Mouse (Mus musculus): ENCODE measurements around the gene Olfr282. TPM values are rescaled to one million over a fixed set of nuclear protein-coding genes. Genes with fewer than 3 reads are reported as not detected.

The Olfr282 gene
- polyA plus RNA-seq (2017; shearing (Covaris generic)) = not detected

GRCm38 (mm10) chr15:98430925-98431324 lies at the start of gene Olfr282:
Gene Olfr282 (plus strand): TSS chr15:98431225.

GRCm38 (mm10) chr15:98452288-98452687 lies 21.3 kb downstream of the Olfr282 start, which contains the start of gene Olfr281:
Gene Olfr281 (plus strand): TSS chr15:98452588.

GRCm38 (mm10) chr15:98469596-98469995 lies 38.6 kb downstream of the Olfr282 start, which contains the start of gene OR5BS1P:
Gene OR5BS1P (plus strand): TSS chr15:98469896.

GRCm38 (mm10) chr15:98482701-98483100 lies 51.7 kb downstream of the Olfr282 start, which contains the start of gene Lalba:
Gene Lalba (minus strand): TSS chr15:98482721.

Other genes with a start within 250 kb of the Olfr282 start
- gene Olfr288, start 235.7 kb upstream of the Olfr282 start, polyA plus RNA-seq (2017; shearing (Covaris generic)) = not detected
- not detected for gene Gm44579, start 210.2 kb upstream of the Olfr282 start, polyA plus RNA-seq (2017; shearing (Covaris generic))
- gene Olfr287, start 210.2 kb upstream of the Olfr282 start, polyA plus RNA-seq (2017; shearing (Covaris generic)) = not detected
- gene Olfr286, start 196.8 kb upstream of the Olfr282 start, polyA plus RNA-seq (2017; shearing (Covaris generic)) = not detected
- not detected for gene H1fnt, start 173.9 kb upstream of the Olfr282 start, polyA plus RNA-seq (2017; shearing (Covaris generic))
- not detected for gene Zfp641, start 135.1 kb upstream of the Olfr282 start, polyA plus RNA-seq (2017; shearing (Covaris generic))
- not detected for gene Olfr285, start 113.9 kb upstream of the Olfr282 start, polyA plus RNA-seq (2017; shearing (Covaris generic))
- not detected for gene Olfr284, start 90.2 kb upstream of the Olfr282 start, polyA plus RNA-seq (2017; shearing (Covaris generic))
- not detected for gene Olfr283, start 50.3 kb upstream of the Olfr282 start, polyA plus RNA-seq (2017; shearing (Covaris generic))
- gene Olfr281, start 21.4 kb downstream of the Olfr282 start, polyA plus RNA-seq (2017; shearing (Covaris generic)) = not detected
- not detected for gene OR5BS1P, start 38.7 kb downstream of the Olfr282 start, polyA plus RNA-seq (2017; shearing (Covaris generic))
- gene Lalba, start 51.5 kb downstream of the Olfr282 start, polyA plus RNA-seq (2017; shearing (Covaris generic)) = not detected
- gene Olfr279, start 61.2 kb downstream of the Olfr282 start, polyA plus RNA-seq (2017; shearing (Covaris generic)) = 0.19 TPM
- 63.5 TPM for gene Kansl2, start 103.0 kb downstream of the Olfr282 start, polyA plus RNA-seq (2017; shearing (Covaris generic))
- 170 TPM for gene Ccnt1, start 139.7 kb downstream of the Olfr282 start, polyA plus RNA-seq (2017; shearing (Covaris generic))
- gene 4930415O20Rik, start 139.8 kb downstream of the Olfr282 start, polyA plus RNA-seq (2017; shearing (Covaris generic)) = not detected
- 0.57 TPM for gene Adcy6, start 178.9 kb downstream of the Olfr282 start, polyA plus RNA-seq (2017; shearing (Covaris generic))
- 0.15 TPM for gene Cacnb3, start 199.6 kb downstream of the Olfr282 start, polyA plus RNA-seq (2017; shearing (Covaris generic))
- gene Ddx23, start 231.7 kb downstream of the Olfr282 start, polyA plus RNA-seq (2017; shearing (Covaris generic)) = 27.5 TPM
- gene Rnd1, start 246.2 kb downstream of the Olfr282 start, polyA plus RNA-seq (2017; shearing (Covaris generic)) = 2.8 TPM

Data from effector memory CD4-positive, alpha-beta T cell, adult 5 months (primary cell).